Mouse (Mus musculus): ENCODE data around the gene Rpgrip1.
A peak's percentile ranks its signal among the peaks of the same experiment; 100 is the strongest.
"Not testable (repeated sequence)": the region's sequence is repeated elsewhere in the genome, so short reads cannot be mapped to it uniquely, and the experiment has no call there.

Rpgrip1 gene

GRCm38 (mm10) chr14:52110346-52110745, at the start of gene Rpgrip1:
TSS of gene Rpgrip1 (plus strand) at chr14:52110704.
- no peak for DNase-seq (ENCODE audit: inconsistent age in 2 of 2, low spot score in 1 of 2)

DNA sequence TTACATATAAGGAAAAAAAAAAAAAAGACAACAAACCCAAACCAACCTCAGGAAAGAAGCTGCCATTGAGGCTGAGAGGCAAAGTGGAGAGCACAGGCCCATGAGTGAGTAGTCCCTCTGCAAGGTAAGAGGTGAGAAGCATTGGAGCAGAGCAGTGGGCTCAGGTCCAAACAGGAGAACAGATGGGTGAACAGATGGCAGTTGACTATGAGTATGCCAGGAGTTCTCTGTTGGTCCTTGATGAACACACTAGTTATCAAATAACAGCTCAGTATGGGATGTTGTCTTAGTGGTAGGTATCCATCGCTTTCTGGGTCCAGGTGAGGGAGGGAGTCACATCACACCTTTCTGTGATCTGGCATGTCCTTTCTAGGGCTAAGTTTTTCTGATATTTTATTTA, 49.7 kb upstream of the Rpgrip1 start:
- DNase-seq (ENCODE audit: inconsistent age in 2 of 2, low spot score in 1 of 2): no peak

GRCm38 (mm10) chr14:52061798-52062197, 48.7 kb upstream of the Rpgrip1 start:
- no peak for DNase-seq (ENCODE audit: inconsistent age in 2 of 2, low spot score in 1 of 2)

DNA sequence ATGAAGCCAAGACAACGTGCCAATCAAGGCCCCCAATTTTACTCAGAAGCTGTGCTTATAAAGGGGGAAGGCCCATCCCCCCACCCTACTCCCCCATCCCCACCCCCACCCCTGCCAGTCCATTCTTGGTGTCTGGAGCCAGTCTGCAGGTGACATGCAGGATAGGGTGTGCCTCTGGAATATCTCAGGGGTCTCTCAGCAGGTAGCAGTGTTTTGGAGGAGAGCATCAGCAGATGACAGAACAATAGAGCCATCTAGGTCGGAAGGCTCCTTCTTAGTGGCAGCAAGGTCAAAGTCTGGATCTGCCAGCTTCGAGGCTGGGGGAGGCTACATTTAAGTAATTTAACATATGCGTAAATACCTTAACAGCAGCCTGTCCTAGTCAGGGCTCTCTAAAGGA, 44.4 kb upstream of the Rpgrip1 start:
- DNase-seq (ENCODE audit: inconsistent age in 2 of 2, low spot score in 1 of 2): no peak

- DNase-seq (ENCODE audit: inconsistent age in 2 of 2, low spot score in 1 of 2): no peak
Observed at GRCm38 (mm10) chr14:52071599-52072137, 38.8 kb upstream of the Rpgrip1 start.

DNA sequence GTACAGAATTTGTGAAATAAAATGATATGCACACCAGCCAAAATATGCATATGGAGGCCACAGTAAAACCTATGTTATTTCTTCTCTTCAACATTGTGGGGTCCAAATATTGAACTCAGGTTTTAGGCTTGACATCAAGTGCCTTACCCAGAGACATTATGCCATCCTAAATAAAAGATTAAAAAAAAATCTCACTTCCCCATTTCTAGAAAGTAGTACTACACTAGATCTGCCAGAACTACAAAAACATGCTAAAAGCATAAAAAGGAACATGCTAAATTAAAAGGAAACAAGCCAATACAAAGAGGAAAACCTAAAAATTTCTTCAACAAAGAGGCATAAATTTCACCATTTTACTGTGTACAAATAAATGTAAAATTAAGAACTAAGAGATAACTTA, 27.4 kb upstream of the Rpgrip1 start:
- DNase-seq (ENCODE audit: inconsistent age in 2 of 2, low spot score in 1 of 2): no peak

DNA sequence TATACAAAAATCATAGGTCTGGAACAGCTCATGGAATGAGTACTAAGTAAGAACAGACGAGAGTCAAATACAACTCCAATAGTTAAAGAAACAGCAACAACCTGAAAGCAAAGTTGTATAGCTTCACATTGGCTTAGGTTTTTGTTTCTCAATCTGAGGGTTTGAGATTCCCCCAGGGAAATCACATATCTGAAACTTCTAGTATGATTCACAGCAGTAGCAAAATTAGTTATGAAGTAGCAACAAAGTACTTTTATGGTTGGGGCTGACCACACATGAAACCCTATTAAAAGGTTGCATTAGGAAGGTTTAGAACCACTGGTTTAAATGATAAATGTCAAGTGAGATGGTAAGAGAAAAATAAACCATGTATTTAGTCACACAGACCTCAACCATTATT, 16.0 kb upstream of the Rpgrip1 start:
- no peak for DNase-seq (ENCODE audit: inconsistent age in 2 of 2, low spot score in 1 of 2)

DNA sequence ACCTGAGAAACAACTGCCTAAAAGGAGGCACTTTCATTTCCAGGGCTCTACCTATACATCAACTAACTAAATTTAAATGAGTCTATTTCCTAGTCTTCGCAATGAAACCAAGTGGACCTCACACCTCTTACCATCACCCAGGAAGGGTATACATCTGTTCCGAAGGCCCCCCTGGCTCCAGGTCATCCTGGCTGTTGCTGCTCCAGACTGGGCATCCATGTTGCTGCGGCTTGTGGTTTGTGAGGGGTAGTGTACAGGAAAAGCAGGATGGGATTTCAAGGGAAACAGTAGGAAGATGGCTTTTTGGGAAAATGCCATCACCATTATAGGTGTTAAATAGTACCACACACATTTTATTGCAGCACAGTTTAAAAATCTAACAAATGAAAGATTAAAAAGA, 13.3 kb upstream of the Rpgrip1 start:
- DNase-seq (ENCODE audit: inconsistent age in 2 of 2, low spot score in 1 of 2): not testable (repeated sequence)

- DNase-seq (ENCODE audit: inconsistent age in 2 of 2, low spot score in 1 of 2): peak in 1 of 2 experiments; percentile 57
Observed at GRCm38 (mm10) chr14:52098387-52098786, 12.1 kb upstream of the Rpgrip1 start.

GRCm38 (mm10) chr14:52099563-52099962, 10.9 kb upstream of the Rpgrip1 start:
- no peak for DNase-seq (ENCODE audit: inconsistent age in 2 of 2, low spot score in 1 of 2)

DNA sequence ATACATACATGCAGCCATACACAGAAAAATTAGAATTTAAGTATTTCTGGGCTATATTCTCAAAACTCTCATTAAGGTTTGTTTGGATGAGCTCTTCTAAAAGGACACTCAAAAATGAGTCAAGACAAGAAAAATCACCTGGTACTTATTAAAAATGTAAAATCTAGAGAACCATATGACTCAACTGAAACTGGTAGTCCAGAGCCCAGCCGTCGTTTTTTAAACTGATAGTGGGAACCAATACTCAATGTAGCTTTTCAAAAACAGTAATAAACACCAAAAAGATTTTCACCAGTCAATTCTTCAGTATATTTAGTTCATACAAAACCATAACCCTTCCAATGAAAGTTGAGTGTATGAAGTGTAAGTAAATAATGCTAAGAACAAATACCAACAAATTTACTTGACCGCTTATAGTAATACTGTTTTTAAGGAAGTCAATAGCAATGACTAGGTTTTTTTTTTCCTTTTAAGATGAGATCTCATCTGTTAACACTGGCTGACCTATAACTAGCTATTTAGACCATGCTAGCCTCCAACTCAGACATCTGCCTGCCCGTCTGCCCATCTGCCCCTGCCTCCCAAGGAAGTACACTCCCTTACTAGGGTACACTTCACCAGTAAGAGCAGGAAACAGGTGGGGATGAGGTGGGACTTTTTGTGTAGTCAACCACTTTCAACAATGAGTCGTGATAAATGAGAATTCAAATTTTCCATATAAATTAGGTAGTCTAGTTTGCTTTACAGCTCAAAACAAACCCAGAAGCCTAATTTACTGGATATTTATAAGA, 10.1 kb upstream of the Rpgrip1 start:
- DNase-seq (ENCODE audit: inconsistent age in 2 of 2, low spot score in 1 of 2): peak in 1 of 2 experiments; percentile 31

- DNase-seq (ENCODE audit: inconsistent age in 2 of 2, low spot score in 1 of 2): no peak
Observed at GRCm38 (mm10) chr14:52101285-52102157, 9.0 kb upstream of the Rpgrip1 start.

DNA sequence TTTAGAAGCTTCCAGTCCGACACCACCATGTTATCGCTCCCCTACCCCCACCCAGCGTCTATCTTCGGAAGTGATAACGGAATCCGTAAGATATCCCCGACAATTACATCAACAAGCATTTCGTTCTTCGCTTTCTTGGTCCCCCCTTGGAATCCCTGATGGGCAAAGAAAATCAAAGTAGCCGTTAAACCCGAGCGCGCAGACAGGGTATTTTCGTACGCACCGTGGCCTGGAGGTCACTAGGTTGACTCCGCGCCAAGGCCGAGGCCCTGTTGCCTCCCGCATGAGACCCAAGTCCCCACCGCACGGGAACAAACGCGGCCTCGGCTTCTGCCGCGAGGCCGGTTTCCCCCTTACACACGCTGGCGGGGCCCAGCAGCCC, 7.0 kb upstream of the Rpgrip1 start:
- DNase-seq (ENCODE audit: inconsistent age in 2 of 2, low spot score in 1 of 2): no peak

- peak; percentile 100 for DNase-seq (ENCODE audit: inconsistent age in 2 of 2, low spot score in 1 of 2)
Observed at GRCm38 (mm10) chr14:52103856-52104676, 6.4 kb upstream of the Rpgrip1 start, which contains the start of gene Hnrnpc. TSS of gene Hnrnpc (minus strand) at chr14:52104028.

GRCm38 (mm10) chr14:52104677-52105285, 5.7 kb upstream of the Rpgrip1 start:
- no peak for DNase-seq (ENCODE audit: inconsistent age in 2 of 2, low spot score in 1 of 2)

GRCm38 (mm10) chr14:52105308-52105707, 5.2 kb upstream of the Rpgrip1 start:
- no peak for DNase-seq (ENCODE audit: inconsistent age in 2 of 2, low spot score in 1 of 2)

GRCm38 (mm10) chr14:52106741-52107140, 3.8 kb upstream of the Rpgrip1 start:
- peak; percentile 35 to 66 for DNase-seq (ENCODE audit: inconsistent age in 2 of 2, low spot score in 1 of 2)

DNA sequence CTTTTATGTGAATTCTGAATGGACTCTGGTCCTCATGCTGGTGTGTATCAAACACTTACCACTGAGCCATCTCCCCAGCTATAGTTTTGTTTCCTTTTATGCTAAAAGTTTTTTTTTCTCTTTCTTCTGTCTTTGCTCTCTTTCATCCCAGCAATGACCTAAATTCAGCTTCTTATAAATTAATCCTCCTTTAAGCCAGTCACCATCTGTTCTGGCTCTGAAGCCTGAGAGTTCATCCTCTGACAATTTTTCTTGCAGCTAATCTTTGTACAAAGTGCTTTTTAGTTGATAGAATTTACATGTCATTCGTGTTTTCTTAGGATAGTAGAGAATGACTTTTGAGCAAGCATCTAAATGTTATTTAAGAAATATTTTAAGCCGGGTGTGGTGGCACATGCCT, 2.5 kb upstream of the Rpgrip1 start:
- no peak for DNase-seq (ENCODE audit: inconsistent age in 2 of 2, low spot score in 1 of 2)

DNA sequence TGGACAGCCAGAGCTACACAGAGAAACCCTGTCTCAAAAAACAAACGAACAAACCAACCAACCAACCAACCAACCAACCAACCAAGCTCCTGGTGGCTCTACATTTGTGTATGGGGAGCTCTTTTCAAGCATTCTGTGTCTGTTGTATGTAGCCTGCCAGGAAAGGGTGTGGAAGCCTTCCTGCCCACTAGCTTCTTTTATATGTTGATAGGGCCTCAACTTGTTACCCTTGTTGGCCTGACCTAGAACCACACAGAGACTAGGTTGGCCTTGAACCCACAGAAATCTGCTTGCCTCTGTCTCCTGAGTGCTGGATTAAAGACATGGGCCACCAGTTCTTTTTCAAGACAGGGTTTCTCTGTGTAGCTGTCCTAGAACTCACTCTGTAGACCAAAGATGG, 3.6 kb downstream of the Rpgrip1 start:
- DNase-seq (ENCODE audit: inconsistent age in 2 of 2, low spot score in 1 of 2): no peak

GRCm38 (mm10) chr14:52117241-52117640, 6.7 kb downstream of the Rpgrip1 start:
- DNase-seq (ENCODE audit: inconsistent age in 2 of 2, low spot score in 1 of 2): peak in 1 of 2 experiments; percentile 30

All from adrenal gland, adult (tissue).